Mouse (Mus musculus) kidney, postnatal 14 days (tissue): ENCODE measurements around the gene Akt3.
A peak's percentile ranks its signal among the peaks of the same experiment; 100 is the strongest.

Source experiments
- DNase-seq: peaks from one replicate; pipeline ENCODE4 v3.0.0; 2022; ENCODE audit warnings: mixed read lengths

The Akt3 gene

GRCm38 (mm10) chr1:177258034-177258342 is at the start of gene Akt3:
TSS of gene Akt3 (minus strand) at chr1:177258203.
- no peak for DNase-seq

- DNase-seq: no peak
These were observed 49.5 kb upstream of the Akt3 start for GRCm38 (mm10) chr1:177307549-177307948.

DNA sequence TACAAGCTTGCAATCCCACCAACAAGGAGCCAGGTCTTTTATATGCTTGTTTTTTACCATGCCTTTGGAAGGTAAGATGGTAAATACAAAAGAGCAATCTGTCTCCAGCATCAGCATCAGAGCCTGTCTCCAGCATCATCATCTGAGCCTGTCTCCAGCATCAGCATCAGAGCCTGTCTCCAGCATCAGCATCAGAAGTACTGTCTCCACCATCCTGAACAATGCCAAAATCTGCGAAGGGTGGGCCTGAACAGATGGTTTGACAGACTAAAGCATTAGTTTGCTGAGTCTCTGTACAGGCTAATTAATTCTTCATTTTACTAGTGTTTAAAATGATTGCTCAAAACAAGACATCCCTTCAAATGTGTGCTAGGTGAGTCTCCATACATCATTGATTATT is 40.2 kb upstream of the Akt3 start:
- DNase-seq: no peak

- no peak for DNase-seq
These were observed 28.8 kb upstream of the Akt3 start for GRCm38 (mm10) chr1:177286764-177287163.

DNA sequence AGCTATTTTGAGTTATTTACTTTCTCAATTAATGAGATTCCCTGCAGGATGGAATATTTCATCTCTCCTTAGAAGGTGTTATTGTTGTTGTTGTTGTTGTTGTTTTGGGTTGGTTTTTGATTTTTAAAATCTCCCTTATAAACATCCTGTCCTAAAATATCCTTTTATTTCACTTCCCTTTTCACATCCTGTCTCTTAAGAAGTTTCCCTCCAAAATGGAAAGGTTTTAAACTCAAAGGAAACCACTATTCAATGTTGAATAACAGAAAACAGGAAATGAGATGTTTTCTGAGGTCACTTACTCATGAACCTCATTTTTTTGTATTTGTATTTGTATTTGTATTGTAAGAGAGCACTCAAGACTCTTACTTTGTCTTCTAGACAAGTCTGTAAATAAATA is 23.9 kb upstream of the Akt3 start:
- no peak for DNase-seq

GRCm38 (mm10) chr1:177277361-177277760 is 19.4 kb upstream of the Akt3 start:
- DNase-seq: no peak

GRCm38 (mm10) chr1:177267645-177268044 is 9.6 kb upstream of the Akt3 start:
- no peak for DNase-seq

DNA sequence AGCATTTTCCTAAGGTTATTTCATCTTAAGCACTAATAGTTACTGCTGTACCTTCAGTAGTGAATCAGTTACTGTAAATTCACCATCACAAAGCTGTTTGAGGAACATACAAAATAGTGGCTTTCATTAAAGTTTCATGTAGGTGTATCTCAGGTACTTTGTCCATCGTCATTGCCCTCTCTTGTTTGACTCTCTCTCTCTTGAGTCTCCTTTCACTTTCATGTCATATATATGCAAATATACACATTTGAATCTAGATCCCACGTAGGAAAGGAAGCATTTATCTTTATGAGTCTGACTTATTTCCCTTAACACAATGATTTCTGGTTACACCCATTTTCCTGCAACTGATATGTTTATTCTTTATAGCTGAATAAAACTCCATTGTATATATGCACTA is 4.9 kb upstream of the Akt3 start:
- no peak for DNase-seq

- DNase-seq: no peak
These were observed 2.8 kb upstream of the Akt3 start for GRCm38 (mm10) chr1:177260796-177261195.

- DNase-seq: no peak
These were observed 1.1 kb upstream of the Akt3 start for GRCm38 (mm10) chr1:177259038-177259600.

DNA sequence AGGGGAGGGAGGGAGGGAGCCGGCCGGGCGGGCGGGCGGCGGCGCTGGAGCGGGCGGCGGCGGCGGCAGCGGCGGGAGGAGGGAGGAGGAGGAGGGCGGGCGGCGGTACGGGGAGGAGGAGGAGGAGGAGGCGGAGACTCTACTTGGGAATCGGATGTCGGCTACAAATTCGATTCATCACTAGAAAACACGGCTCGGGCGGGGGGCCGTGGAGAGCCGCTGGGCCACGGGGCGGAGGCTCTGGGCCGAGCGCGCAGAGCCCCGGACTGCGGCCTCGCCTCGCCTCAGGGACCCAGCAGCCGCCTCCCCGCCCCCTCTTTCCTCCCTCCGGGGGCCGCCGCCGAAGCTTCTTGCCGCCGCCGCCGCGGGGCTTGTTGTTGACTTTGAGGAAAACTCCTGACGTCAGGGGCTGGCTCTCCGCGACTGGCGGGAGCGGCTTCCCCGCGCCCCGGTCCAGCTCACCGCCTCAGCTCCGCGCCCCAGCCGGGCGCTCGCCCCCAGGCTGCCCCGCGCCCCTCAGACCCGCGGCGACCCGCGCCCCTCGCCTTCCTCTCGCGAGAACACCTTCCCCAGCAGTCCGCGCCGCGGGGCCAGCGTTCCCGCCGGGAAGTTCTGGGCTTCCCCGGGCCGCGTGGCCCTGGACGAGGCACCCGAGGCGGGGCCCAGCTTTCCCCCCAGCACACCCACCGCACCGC is 487 bp upstream of the Akt3 start:
- DNase-seq: peak; percentile 88

GRCm38 (mm10) chr1:177257178-177258033 is 597 bp downstream of the Akt3 start:
- peak; percentile 68 for DNase-seq

DNA sequence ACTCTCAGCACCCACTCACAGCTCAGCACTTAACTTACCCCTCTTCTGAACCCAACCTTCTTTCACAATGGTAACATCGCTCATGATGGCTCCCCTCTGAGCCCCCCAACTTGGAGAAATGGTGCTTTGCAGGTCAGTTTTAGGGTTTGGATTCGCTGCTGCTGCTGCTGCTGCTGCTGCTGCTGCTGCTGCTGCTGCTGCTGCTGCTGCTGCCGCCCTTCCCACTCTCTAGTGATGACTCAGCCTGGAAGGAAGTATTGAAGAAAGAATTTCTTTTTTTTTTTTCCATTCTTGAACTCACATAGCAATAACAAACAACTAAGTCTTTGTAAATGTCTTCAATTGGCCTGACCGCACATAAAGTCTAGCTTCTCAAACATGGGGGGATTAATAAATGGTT is 9.4 kb downstream of the Akt3 start:
- DNase-seq: no peak

GRCm38 (mm10) chr1:177238368-177238767 is 19.6 kb downstream of the Akt3 start:
- peak; percentile 10 for DNase-seq

DNA sequence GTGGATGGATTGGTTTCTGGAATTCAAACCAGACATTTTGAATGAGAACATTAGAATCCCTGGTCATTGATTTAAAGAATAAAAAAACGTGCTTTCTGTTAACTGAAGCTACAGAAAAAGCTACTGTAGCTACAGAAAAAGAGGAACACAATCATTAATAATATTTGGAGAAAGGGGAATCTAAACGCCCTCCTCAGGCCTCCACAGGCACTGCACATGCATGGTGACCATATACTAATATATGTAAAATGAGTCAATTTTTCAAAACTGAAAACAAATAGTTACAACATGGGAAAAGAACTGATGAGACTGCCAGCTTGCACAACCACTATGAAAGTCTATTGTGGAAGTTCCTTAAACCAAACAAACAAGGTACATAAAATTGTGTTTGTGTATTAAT is 21.3 kb downstream of the Akt3 start:
- DNase-seq: no peak

DNA sequence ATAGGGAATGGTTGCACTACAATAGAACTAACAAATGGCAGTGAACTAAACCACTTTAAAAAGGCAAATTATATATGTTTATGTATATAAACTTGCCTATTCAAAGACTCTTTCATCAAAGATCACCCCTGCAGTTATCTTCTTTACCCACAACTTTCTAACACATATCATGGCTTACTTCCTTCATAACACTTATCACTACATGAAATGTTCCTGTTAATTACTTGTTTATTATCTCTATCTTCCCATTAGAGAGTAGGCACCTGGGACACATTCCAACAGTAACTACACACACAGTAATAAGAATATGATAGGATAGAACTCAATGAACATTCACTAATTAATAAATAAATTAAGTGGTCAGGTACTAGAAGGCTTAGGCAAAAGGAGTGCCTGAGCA is 21.8 kb downstream of the Akt3 start:
- DNase-seq: no peak

- no peak for DNase-seq
These were observed 23.5 kb downstream of the Akt3 start for GRCm38 (mm10) chr1:177234462-177234861.

GRCm38 (mm10) chr1:177231122-177231521 is 26.9 kb downstream of the Akt3 start:
- no peak for DNase-seq

DNA sequence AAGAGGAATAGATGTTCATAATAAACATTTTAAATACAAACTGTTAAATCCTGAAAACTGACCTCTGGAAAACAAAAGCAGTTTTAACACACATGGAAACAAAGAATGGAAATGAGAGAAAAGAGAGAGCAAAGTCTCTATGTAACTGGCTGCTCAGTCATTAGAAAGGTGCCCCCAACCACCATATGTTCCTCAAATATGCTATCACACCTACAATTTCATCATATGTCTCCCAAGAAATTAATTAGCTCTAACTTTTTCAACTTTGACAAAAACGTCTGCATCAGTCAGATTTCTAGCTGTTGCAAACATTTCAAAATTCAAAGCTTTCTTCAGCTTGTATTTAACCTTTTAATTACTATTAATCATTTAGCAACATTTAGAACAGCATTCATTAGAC is 59.0 kb downstream of the Akt3 start:
- DNase-seq: no peak

DNA sequence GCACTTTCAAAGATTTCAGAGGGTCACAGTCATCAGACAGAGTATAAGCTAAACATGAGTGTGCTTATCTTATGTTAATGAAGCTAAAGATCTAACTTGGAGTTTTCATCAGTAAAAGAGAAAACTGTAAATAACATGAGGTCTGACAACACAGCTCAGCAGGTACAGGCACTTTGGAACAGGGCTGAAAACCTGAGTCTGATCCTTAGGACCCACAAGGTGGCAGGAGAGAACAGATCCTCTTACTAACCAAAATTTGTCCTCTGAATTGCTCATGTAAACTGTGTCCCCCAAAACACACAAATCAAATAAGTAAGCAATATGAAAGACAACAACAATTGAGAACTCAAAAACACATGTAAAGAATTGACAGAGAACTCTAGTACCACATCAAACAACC is 62.8 kb downstream of the Akt3 start:
- DNase-seq: no peak

GRCm38 (mm10) chr1:177194324-177194723 is 63.7 kb downstream of the Akt3 start:
- DNase-seq: no peak

DNA sequence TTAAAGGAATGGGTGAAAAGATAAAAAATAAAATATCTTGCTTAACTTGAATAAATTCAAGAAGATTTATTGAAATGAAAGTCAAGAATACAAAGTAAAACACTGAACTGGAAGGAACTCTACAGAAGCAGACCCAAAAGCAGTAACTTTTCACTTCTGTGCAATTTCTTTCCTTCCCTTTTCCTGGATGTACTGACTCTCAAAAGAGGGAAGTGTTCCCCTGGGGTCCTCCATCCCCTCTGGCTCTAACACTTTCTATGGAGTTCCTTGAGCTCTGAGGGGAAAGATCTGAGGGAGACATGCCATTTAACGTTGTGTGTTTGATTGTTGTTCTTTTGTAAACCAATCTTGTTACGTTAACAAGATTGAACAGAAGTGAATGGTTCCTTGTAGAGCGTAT is 66.4 kb downstream of the Akt3 start:
- no peak for DNase-seq

- no peak for DNase-seq
These were observed 67.6 kb downstream of the Akt3 start for GRCm38 (mm10) chr1:177190358-177190757.

- peak; percentile 54 for DNase-seq
These were observed 69.3 kb downstream of the Akt3 start for GRCm38 (mm10) chr1:177188708-177189107.
